Mouse (Mus musculus) sigmoid colon, adult 10 weeks (tissue): Measurements from ENCODE around the gene Rrp15. TPM values are rescaled to one million over a fixed set of nuclear protein-coding genes. Genes with fewer than 3 reads are reported as not detected.

Experiments used
- polyA plus RNA-seq: library from polyadenylated mRNA; stranded (reverse); fragments of 350-450 nt; fragmentation: Illumina TruSeq; extraction: RNeasy Lipid Tissue Mini Kit (QIAGEN cat#74804); gene quantifications from one replicate; pipeline ENCODE4 v1.2.3, GENCODE M21; 2014; ENCODE audit warnings: low read depth, low replicate concordance

The Rrp15 gene
- polyA plus RNA-seq: 8.3 TPM

GRCm38 (mm10) chr1:186748724-186749653 lies at the start of gene Rrp15:
Rrp15 (minus strand) TSS chr1:186749358.

DNA sequence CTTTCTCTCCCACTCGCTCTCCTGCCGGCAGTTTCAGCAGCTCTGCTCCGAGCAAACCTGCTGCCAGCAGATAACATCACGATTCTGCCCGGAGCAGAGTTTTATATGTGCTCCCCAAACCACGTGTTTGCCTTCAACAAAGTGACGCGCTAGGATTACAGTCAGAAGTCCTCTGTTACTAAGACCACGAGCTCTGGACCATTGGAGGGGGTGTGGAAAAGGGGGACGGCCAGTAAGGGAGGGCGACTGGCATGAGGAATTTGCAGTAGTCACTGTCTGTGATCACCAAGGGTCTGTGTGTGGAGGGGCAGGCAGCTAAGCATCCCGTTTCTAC lies 43.3 kb downstream of the Rrp15 start, which contains the start of gene Tgfb2:
Gene Tgfb2, minus strand, starts transcription at position 75 of the 334 bp plus-strand sequence.

Other genes with a start within 250 kb of the Rrp15 start
- gene Tgfb2, start 43.4 kb downstream of the Rrp15 start, polyA plus RNA-seq: 7.5 TPM
- gene D1Pas1, start 218.1 kb upstream of the Rrp15 start, polyA plus RNA-seq: not detected